Mouse (Mus musculus) liver, embryonic 14.5 days (tissue): ENCODE results near the gene Tubg2. TPM values are rescaled to one million over a fixed set of nuclear protein-coding genes. Genes with fewer than 3 reads are reported as not detected.

Experiments used
- ATAC-seq: fragments of 200-750 bp; cut with Nextera tagmentation; 2 replicates; pipeline ENCODE4 v1.8.0; 2017; ENCODE audit warnings: moderate number of reproducible peaks, mild to moderate bottlenecking, moderate library complexity; ENCODE audit not compliant: insufficient read depth
- DNase-seq, 3 experiments: peaks; one replicate each; pipeline ENCODE4 v3.0.0-alpha.2; 2012 to 2013; ENCODE audit warnings: low read depth in 3 of 3, low spot score in 3 of 3
- H3K27ac ChIP-seq: fragments of 300-500 bp; sonication (generic); 2 replicates; pipeline ENCODE4 v1.5.1; 2014; ENCODE audit warnings: moderate library complexity, mild to moderate bottlenecking, control low read depth, inconsistent platforms
- H3K27me3 ChIP-seq: fragments of 300-500 bp; sonication (generic); 2 replicates; pipeline ENCODE4 v1.6.1; 2014; ENCODE audit warnings: mild to moderate bottlenecking, low read length, moderate library complexity; ENCODE audit not compliant: control insufficient read depth, insufficient read depth
- H3K36me3 ChIP-seq: fragments of 300-500 bp; sonication (generic); replicated peaks from 2 replicates; pipeline ENCODE4 v1.6.1; 2014; ENCODE audit warnings: low read depth; ENCODE audit not compliant: control insufficient read depth, insufficient read depth
- H3K4me1 ChIP-seq, 2 experiments: fragments of 200-500 bp in 1 of 2; fragments of 300-500 bp in 1 of 2; sonication (generic) in 1 of 2; replicated peaks; 2 replicates each; pipeline ENCODE4 v1.6.1; 2012 to 2014; ENCODE audit warnings: antibody characterized with exemption in 1 of 2, inconsistent platforms in 1 of 2, low read length in 1 of 2; ENCODE audit not compliant: control insufficient read depth in 2 of 2, insufficient read depth in 2 of 2
- H3K4me2 ChIP-seq: fragments of 300-500 bp; sonication (generic); 2 replicates; pipeline ENCODE4 v1.6.1; 2014; ENCODE audit warnings: low read depth, mild to moderate bottlenecking, control low read depth, moderate library complexity
- H3K4me3 ChIP-seq, 2 experiments: fragments of 200-500 bp in 1 of 2; fragments of 300-500 bp in 1 of 2; sonication (generic) in 1 of 2; 2 replicates each; pipeline ENCODE4 v1.5.1; 2012 to 2014; ENCODE audit warnings: low read depth in 2 of 2, low read length in 2 of 2, mild to moderate bottlenecking in 2 of 2, control low read depth in 1 of 2, inconsistent platforms in 1 of 2, moderate library complexity in 1 of 2; ENCODE audit not compliant: insufficient read depth in 1 of 2
- H3K9ac ChIP-seq: fragments of 300-500 bp; sonication (generic); replicated peaks from 2 replicates; pipeline ENCODE4 v1.6.1; 2014; ENCODE audit warnings: mild to moderate bottlenecking, control low read depth, moderate library complexity
- H3K9me3 ChIP-seq: fragments of 300-500 bp; sonication (generic); 2 replicates; pipeline ENCODE4 v1.6.1; 2016; ENCODE audit warnings: low read length, mixed read lengths; ENCODE audit not compliant: control insufficient read depth
- CTCF ChIP-seq: IDR thresholded peaks from 2 replicates; pipeline ENCODE4 v1.5.1; 2016; ENCODE audit warnings: antibody characterized with exemption, low read depth, control low read depth
- EP300 ChIP-seq: IDR thresholded peaks from 2 replicates; pipeline ENCODE4 v1.6.1; 2016; ENCODE audit warnings: antibody characterized with exemption, low read depth
- WGBS: fragments of 180-500 bp; shearing (Covaris S2); extraction: QIAGEN DNeasy Blood & Tissue Kit; methylation state at CpG from one replicate; pipeline ENCODE4 v1.1.7; 2014; ENCODE audit not compliant: insufficient replicate concordance; 5-methylcytosine and 5-hydroxymethylcytosine counted together
- polyA plus RNA-seq, 2 experiments: library from polyadenylated mRNA; depleted of rRNA in 1 of 2; stranded (reverse) in 1 of 2; unstranded in 1 of 2; fragments of >200 nt; fragmentation: Nextera tagmentation in 1 of 2; extraction: Ambion mirVana in 1 of 2; gene quantifications; 2 replicates each; pipeline versions ENCODE4 v1.2.1 to v1.2.3; 2012 to 2014

Tubg2 gene
- 0.13 and 0.14 TPM in 2 replicates for polyA plus RNA-seq (2012; rRNA removed)
- polyA plus RNA-seq (2014; fragmentation: Nextera tagmentation; extraction: Ambion mirVana): not detected in 2 replicates

DNA sequence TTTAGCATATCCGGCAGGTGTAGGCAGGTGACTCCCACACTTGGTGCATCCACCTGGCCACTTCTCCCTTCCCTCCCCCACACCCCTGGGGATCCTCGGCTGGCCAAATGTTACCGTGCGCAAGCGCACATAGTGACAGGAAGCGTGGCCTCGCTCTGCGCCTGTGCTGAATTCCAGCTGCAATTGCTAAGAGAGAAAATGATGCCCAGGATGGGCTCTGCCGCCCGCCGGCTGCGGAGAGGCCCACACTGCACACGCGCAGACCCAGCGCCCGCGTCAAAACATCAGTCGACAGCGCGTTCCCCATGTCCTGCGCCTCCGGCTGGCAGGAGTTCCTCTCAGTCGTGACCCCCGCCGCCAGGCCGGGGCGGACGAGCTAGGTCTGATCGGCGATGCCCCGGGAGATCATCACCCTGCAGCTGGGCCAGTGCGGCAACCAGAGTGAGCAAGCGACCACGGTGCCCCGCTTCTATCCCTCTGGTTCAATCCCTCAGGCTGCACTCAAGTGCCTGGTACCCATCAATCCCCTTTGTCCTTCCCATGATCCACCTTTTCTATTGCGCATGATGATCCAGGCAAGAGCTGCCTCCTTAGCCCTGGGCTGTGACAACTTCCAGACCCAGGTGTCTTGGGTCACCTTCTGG lies at the start of gene Tubg2:
Gene Tubg2 (plus strand): TSS at position 180 of the 644 bp plus-strand sequence.
- peak within 1 kb of the TSS; percentile 47 for H3K4me2 ChIP-seq
- peaks cover 36% of the 10 kb centered on the region for H3K27me3 ChIP-seq
- ATAC-seq (no peak), DNase-seq (no peak)
- no peak within 1 kb of the TSS for H3K27ac ChIP-seq
- H3K9ac ChIP-seq: no peak within 1 kb of the TSS
- H3K9me3 ChIP-seq: no peaks in the 10 kb centered on the region
- TF ChIP-seq EP300: no peak
- TF ChIP-seq CTCF: no peak
- H3K36me3 ChIP-seq: no peaks in the 10 kb centered on the region
- WGBS: 5% methylated on average over 36 of the region's 36 CpGs
- peaks cover 0 to 2% of the 10 kb centered on the region in 2 experiments; a peak in 1 of 4 replicates for H3K4me1 ChIP-seq
- H3K4me3 ChIP-seq: peak within 1 kb of the TSS; percentile 26 to 30; a peak in 3 of 4 replicates

DNA sequence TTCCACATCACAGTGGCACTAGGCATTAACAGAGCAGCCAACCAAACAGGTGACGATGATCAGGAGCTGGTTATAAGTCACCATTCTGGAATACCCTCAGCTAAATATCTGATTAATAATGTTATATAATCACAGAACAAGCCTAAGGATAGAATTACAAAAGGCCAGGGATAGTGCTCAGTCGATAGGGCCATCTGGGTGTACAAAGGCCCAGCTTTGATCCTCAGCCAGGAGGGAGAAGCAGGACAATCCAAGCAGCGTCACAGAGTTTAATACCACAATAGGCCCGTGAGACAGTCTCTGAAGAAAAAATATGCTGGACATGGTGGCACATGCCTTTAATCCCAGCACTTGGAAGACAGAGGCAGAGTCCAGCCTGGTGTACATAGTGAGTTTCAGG lies 46.4 kb upstream of the Tubg2 start:
- Histone ChIP-seq H3K9me3 (no peaks in the 10 kb centered on the region; the same call in 1 of the 2 replicates), H3K27me3 (no peaks in the 10 kb centered on the region), H3K4me1 (peaks cover 0 to 3% of the 10 kb centered on the region in 2 experiments; a peak in 1 of 4 replicates), H3K27ac (no peak overlapping the region), H3K36me3 (peaks cover 4% of the 10 kb centered on the region), H3K4me3 (no peak overlapping the region), H3K9ac (no peak overlapping the region), H3K4me2 (no peak overlapping the region)
- no peak for DNase-seq
- TF ChIP-seq EP300 (no peak), CTCF (no peak)
- no peak for ATAC-seq
- WGBS: 80% methylated on average over 4 of the region's 4 CpGs

- H3K4me3 ChIP-seq: no peak overlapping the region
- H3K36me3 ChIP-seq: peaks cover 3% of the 10 kb centered on the region
- no peaks in the 10 kb centered on the region; the same call in 1 of the 2 replicates for H3K9me3 ChIP-seq
- WGBS: 54% methylated on average over 5 of the region's 5 CpGs
- peaks cover 0 to 3% of the 10 kb centered on the region in 2 experiments; a peak in 1 of 4 replicates for H3K4me1 ChIP-seq
- DNase-seq (no peak), ATAC-seq (no peak)
- no peak overlapping the region for H3K9ac ChIP-seq
- TF ChIP-seq CTCF (no peak), EP300 (no peak)
- H3K27ac ChIP-seq: no peak overlapping the region
- H3K4me2 ChIP-seq: no peak overlapping the region
- H3K27me3 ChIP-seq: no peaks in the 10 kb centered on the region
Measured at GRCm38 (mm10) chr11:101110708-101111107, 45.0 kb upstream of the Tubg2 start.

- TF ChIP-seq CTCF (no peak), EP300 (no peak)
- no peaks in the 10 kb centered on the region; the same call in 1 of the 2 replicates for H3K9me3 ChIP-seq
- no peak for ATAC-seq
- no peak overlapping the region for H3K9ac ChIP-seq
- H3K27me3 ChIP-seq: no peaks in the 10 kb centered on the region
- no peaks in the 10 kb centered on the region for H3K36me3 ChIP-seq
- no peak overlapping the region for H3K4me3 ChIP-seq
- WGBS: 83% methylated on average over 4 of the region's 4 CpGs
- H3K4me2 ChIP-seq: no peak overlapping the region
- H3K4me1 ChIP-seq: peaks cover 0 to 3% of the 10 kb centered on the region in 2 experiments; a peak in 2 of 4 replicates
- no peak for DNase-seq
- no peak overlapping the region for H3K27ac ChIP-seq
Measured at GRCm38 (mm10) chr11:101111178-101111577, 44.5 kb upstream of the Tubg2 start.

GRCm38 (mm10) chr11:101112186-101112585 lies 43.5 kb upstream of the Tubg2 start:
- no peak for TF ChIP-seq CTCF
- no peak for TF ChIP-seq EP300
- 84% methylated on average over 3 of the region's 3 CpGs for WGBS
- ATAC-seq: no peak
- Histone ChIP-seq H3K9me3 (no peaks in the 10 kb centered on the region; the same call in 1 of the 2 replicates), H3K4me2 (no peak overlapping the region), H3K36me3 (no peaks in the 10 kb centered on the region), H3K27ac (no peak overlapping the region), H3K27me3 (no peaks in the 10 kb centered on the region), H3K4me1 (peaks cover 0 to 3% of the 10 kb centered on the region in 2 experiments; a peak in 2 of 4 replicates), H3K9ac (no peak overlapping the region), H3K4me3 (no peak overlapping the region)
- DNase-seq: no peak
